Comparison of ENCODE assay signal across 21 mouse cellular contexts in genomic region chr13:20042856-20043255, GRCm38 (mm10).
"Had no signal": no experiment of that assay in that cellular context is flagged by ENCODE, and none has a peak within 500 bp of the region (broad histone marks: within the 10 kb centered on the region; RNA-seq: fewer than 3 reads in every experiment).

No protein-coding gene starts in this region.

- H3K27ac ChIP-seq: liver, embryonic 12.5 days; liver, embryonic 14.5 days; midbrain, embryonic 12.5 days; neural tube, embryonic 13.5 days; neural tube, embryonic 15.5 days had no signal

- H3K4me2 ChIP-seq: liver, embryonic 12.5 days; lung, embryonic 15.5 days; midbrain, embryonic 12.5 days; neural tube, embryonic 13.5 days; neural tube, embryonic 15.5 days had no signal

- H3K36me3 ChIP-seq: liver, embryonic 12.5 days; lung, embryonic 15.5 days; midbrain, embryonic 10.5 days; midbrain, embryonic 12.5 days; neural tube, embryonic 13.5 days; neural tube, embryonic 15.5 days had no signal

- ATAC-seq: liver, embryonic 12.5 days; midbrain, embryonic 16.5 days had no signal

- H3K4me1 ChIP-seq: liver, embryonic 12.5 days; neural tube, embryonic 15.5 days had no signal

- H3K27me3 ChIP-seq: liver, embryonic 12.5 days; lung, embryonic 15.5 days; neural tube, embryonic 13.5 days; neural tube, embryonic 15.5 days had no signal

- H3K9ac ChIP-seq: liver, embryonic 12.5 days; liver, embryonic 14.5 days; lung, embryonic 15.5 days; midbrain, embryonic 12.5 days; neural tube, embryonic 13.5 days; neural tube, embryonic 15.5 days had no signal

- H3K9me3 ChIP-seq: liver, embryonic 12.5 days; lung, embryonic 15.5 days; midbrain, embryonic 10.5 days; midbrain, embryonic 12.5 days; neural tube, embryonic 13.5 days; neural tube, embryonic 15.5 days had no signal

- DNase-seq: lung, adult 2 months; lung, postnatal 14 days; lung, postnatal 4 days; midbrain, embryonic 14.5 days; retina, postnatal 1 day; right cerebral cortex, adult 18-20 months; right cerebral cortex, postnatal 25 days; right cerebral cortex, postnatal 4 days; spleen, adult 18-20 months; thymus, adult 18-20 months; thymus, postnatal 14 days; thymus, postnatal 36 days had no signal

- H3K4me3 ChIP-seq: liver, embryonic 12.5 days; lung, embryonic 15.5 days; midbrain, embryonic 10.5 days; midbrain, embryonic 12.5 days; myocyte; neural tube, embryonic 13.5 days; neural tube, embryonic 15.5 days had no signal
